Mouse (Mus musculus) thymus, adult 2 months (tissue): ENCODE measurements around the gene Gcg.

Source experiments
- CTCF ChIP-seq: fragments of 200-500 bp; IDR thresholded peaks from 2 replicates; pipeline ENCODE4 v1.5.1; 2012; ENCODE audit warnings: mild to moderate bottlenecking, control low read depth, low read length, moderate library complexity, borderline replicate concordance; ENCODE audit not compliant: control insufficient read depth, poor library complexity, insufficient read depth; ENCODE audit errors: extremely low read depth
- POLR2A ChIP-seq: fragments of 200-500 bp; IDR thresholded peaks from 2 replicates; pipeline ENCODE4 v1.6.1; 2012; ENCODE audit warnings: mild to moderate bottlenecking, low read length, control low read depth, moderate library complexity; ENCODE audit not compliant: control insufficient read depth, poor library complexity, insufficient read depth; ENCODE audit errors: extremely low read depth

DNA sequence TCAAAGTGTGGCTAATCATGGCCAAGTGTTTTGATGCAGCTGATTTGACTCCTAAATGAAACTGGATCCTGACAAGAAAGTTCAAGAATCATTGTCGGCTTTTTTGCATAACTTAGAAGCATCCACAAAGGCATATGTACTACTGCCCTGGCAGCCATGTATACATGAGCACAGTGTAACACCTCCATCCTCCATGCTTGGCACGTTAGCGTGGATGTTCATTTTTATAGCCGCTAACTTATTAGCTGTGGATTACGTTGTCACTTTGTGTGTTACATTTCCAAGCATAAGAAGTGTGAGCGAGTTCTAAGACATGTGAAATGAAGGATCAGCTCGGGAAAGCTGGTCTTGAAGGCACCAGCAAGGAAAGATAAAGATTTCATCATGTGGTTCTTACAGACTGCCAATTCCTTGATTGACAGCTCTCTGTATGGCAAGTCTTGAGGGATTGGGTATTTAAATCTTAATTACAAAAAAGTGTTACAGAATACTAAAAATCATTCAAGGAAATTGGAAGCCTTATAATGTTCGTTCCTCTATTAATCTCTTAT lies 52.1 kb downstream of the Gcg start:
- TF ChIP-seq CTCF, result no peak
- TF ChIP-seq POLR2A, result no peak
